Mouse (Mus musculus): ENCODE data around the gene Asah2. TPM values are rescaled to one million over a fixed set of nuclear protein-coding genes. Genes with fewer than 3 reads are reported as not detected.

The Asah2 gene
- polyA plus RNA-seq, 1 experiment from 2014 or later = 1.6 TPM

DNA sequence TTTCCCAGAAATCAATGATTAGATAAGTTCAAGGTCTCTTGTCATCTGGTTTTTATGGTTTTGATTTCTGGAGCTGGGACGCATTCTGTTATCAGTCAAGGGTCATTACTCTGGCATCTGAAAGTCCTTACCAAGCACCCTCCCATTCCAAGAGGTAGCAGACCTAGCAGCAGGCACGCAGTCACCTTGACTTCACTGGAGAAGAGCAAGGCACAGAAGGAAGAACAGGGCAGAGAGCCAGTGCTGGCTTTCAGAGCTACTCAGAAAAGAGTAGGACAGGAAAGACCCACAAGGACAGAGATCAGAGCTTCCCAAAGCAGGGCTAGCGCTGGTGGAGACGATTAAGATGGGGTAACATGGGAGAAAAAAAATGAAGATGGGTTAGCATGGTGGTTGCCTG, 75.1 kb downstream of the Asah2 start:
- 79% methylated on average over 4 of the region's 4 CpGs for WGBS
- H3K9me3 ChIP-seq (ENCODE audit: control insufficient read depth, low read length) = no peaks in the 10 kb centered on the region
- H3K27ac ChIP-seq (ENCODE audit: low read depth, low read length) = no peak overlapping the region

DNA sequence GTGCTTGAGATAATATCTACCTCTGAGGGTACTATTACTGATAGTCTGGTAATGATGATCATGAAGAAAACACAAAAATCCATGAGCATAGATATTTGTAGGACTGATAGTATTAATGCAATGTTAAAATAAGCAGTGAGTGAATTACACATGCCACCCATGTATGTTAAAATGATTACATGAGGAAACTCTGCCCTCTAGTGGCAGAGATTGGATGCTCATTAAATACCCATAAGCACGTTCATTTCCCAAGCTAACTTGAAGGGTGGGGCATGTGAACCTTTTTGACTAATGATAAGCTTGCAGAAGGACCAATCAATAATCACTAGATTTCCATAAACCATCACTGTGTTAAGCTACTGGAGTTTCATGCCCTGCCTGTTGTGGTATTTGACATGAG, 77.6 kb downstream of the Asah2 start:
- no peak for ATAC-seq (ENCODE audit: low FRiP score, low TSS enrichment)
- Histone ChIP-seq H3K27me3 (ENCODE audit: control insufficient read depth, insufficient read depth, low read length) (no peaks in the 10 kb centered on the region), H3K27ac (ENCODE audit: low read depth, low read length) (no peak overlapping the region), H3K9ac (ENCODE audit: low read depth, low read length) (no peak overlapping the region), H3K36me3 (ENCODE audit: control insufficient read depth, insufficient read depth, low read length) (no peaks in the 10 kb centered on the region), H3K4me3 (ENCODE audit: low read length) (no peak overlapping the region), H3K4me1 (ENCODE audit: control insufficient read depth, insufficient read depth, low read length) (no peaks in the 10 kb centered on the region), H3K9me3 (ENCODE audit: control insufficient read depth, low read length) (no peaks in the 10 kb centered on the region), H3K4me2 (replicated peaks; ENCODE audit: low read depth, low read length) (no peak overlapping the region)
- WGBS = 6% methylated on average over 1 of the region's 1 CpGs

More for the DNA sequence above, 75.1 kb downstream of the Asah2 start:
- ATAC-seq (ENCODE audit: low FRiP score, low TSS enrichment) = no peak
- Histone ChIP-seq H3K27me3 (ENCODE audit: control insufficient read depth, insufficient read depth, low read length) (no peaks in the 10 kb centered on the region), H3K4me1 (ENCODE audit: control insufficient read depth, insufficient read depth, low read length) (no peaks in the 10 kb centered on the region), H3K36me3 (ENCODE audit: control insufficient read depth, insufficient read depth, low read length) (no peaks in the 10 kb centered on the region), H3K4me3 (ENCODE audit: low read length) (no peak overlapping the region), H3K4me2 (replicated peaks; ENCODE audit: low read depth, low read length) (no peak overlapping the region), H3K9ac (ENCODE audit: low read depth, low read length) (no peak overlapping the region)

DNA sequence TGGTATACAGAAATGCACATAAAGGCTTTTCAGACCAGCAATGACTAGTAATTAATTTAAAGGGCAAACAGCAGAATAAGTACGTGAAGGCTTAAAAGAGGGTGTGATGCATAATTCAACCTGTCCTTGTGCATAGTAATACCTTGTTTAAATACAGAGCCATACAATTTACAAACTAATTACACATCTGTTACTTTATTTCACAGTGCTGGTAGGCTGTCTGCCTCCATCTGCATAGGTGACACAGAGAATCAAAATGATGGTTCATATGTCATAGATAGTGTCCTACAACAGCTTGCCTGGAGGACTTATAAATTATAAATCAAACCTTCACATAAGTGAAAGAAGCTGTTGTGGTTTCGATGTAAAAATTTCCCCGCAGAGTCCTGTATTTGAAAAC, 82.6 kb downstream of the Asah2 start:
- Histone ChIP-seq H3K4me3 (ENCODE audit: low read length) (no peak overlapping the region), H3K36me3 (ENCODE audit: control insufficient read depth, insufficient read depth, low read length) (no peaks in the 10 kb centered on the region), H3K27ac (ENCODE audit: low read depth, low read length) (no peak overlapping the region), H3K27me3 (ENCODE audit: control insufficient read depth, insufficient read depth, low read length) (no peaks in the 10 kb centered on the region), H3K9me3 (ENCODE audit: control insufficient read depth, low read length) (peaks cover 3% of the 10 kb centered on the region; the same call in 1 of the 2 replicates), H3K4me1 (ENCODE audit: control insufficient read depth, insufficient read depth, low read length) (no peaks in the 10 kb centered on the region), H3K9ac (ENCODE audit: low read depth, low read length) (no peak overlapping the region), H3K4me2 (replicated peaks; ENCODE audit: low read depth, low read length) (no peak overlapping the region)
- no peak for ATAC-seq (ENCODE audit: low FRiP score, low TSS enrichment)
- 88% methylated on average over 3 of the region's 3 CpGs for WGBS

DNA sequence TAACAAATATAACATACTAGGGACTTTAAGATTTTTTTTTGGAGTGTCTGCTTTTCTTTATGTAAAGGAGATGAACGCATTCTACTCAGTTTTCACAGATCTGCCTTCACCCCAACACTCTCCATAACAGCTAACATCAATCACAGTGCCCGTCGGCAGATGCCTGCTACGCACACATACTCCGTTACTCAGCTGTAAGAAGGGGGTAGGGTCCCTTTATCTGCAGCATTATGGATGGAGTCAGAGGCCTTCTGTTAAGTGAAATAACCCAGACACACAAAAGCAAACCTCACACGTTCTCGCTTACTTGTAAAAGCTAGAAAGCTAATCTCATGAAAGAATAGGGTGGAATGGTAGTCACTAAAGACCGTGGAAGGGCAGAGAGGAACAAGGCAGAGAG, 88.3 kb downstream of the Asah2 start:
- no peaks in the 10 kb centered on the region for H3K27me3 ChIP-seq (ENCODE audit: control insufficient read depth, insufficient read depth, low read length)
- peaks cover 7% of the 10 kb centered on the region; the same call in 1 of the 2 replicates for H3K4me1 ChIP-seq (ENCODE audit: control insufficient read depth, insufficient read depth, low read length)
- no peak overlapping the region for H3K4me2 ChIP-seq (replicated peaks; ENCODE audit: low read depth, low read length)
- H3K9ac ChIP-seq (ENCODE audit: low read depth, low read length) = no peak overlapping the region
- H3K9me3 ChIP-seq (ENCODE audit: control insufficient read depth, low read length) = peaks cover 3% of the 10 kb centered on the region; the same call in 1 of the 2 replicates
- H3K4me3 ChIP-seq (ENCODE audit: low read length) = no peak overlapping the region
- 48% methylated on average over 8 of the region's 8 CpGs for WGBS
- no peak overlapping the region for H3K27ac ChIP-seq (ENCODE audit: low read depth, low read length)
- H3K36me3 ChIP-seq (ENCODE audit: control insufficient read depth, insufficient read depth, low read length) = no peaks in the 10 kb centered on the region
- no peak for ATAC-seq (ENCODE audit: low FRiP score, low TSS enrichment)

DNA sequence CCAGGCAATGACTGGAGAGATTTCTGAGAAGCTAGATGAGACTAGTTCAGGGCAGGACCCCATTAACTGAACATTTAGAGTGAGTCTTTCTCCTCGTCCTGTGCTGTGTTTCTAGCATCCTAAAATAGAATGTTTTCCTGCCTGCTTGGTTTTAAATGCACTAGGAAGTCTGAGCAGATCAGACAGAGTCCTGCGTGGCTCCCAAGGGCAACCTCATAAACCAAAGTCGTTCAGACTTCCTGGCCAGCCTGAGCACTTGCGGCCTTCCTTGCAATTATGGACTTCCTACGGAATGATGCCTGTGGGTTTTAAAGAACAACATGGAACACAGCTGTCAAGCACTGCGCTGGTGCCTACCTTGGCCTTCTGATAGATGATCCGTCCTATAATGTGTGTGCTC, 89.4 kb downstream of the Asah2 start:
- Histone ChIP-seq H3K9me3 (ENCODE audit: control insufficient read depth, low read length) (peaks cover 3% of the 10 kb centered on the region; the same call in 1 of the 2 replicates), H3K27me3 (ENCODE audit: control insufficient read depth, insufficient read depth, low read length) (no peaks in the 10 kb centered on the region), H3K4me3 (ENCODE audit: low read length) (no peak overlapping the region), H3K36me3 (ENCODE audit: control insufficient read depth, insufficient read depth, low read length) (no peaks in the 10 kb centered on the region), H3K27ac (ENCODE audit: low read depth, low read length) (peak overlapping the region; percentile 4; the same call in 1 of the 2 replicates), H3K4me2 (replicated peaks; ENCODE audit: low read depth, low read length) (no peak overlapping the region), H3K4me1 (ENCODE audit: control insufficient read depth, insufficient read depth, low read length) (peaks cover 7% of the 10 kb centered on the region; the same call in 1 of the 2 replicates), H3K9ac (ENCODE audit: low read depth, low read length) (no peak overlapping the region)
- no peak for ATAC-seq (ENCODE audit: low FRiP score, low TSS enrichment)
- 31% methylated on average over 7 of the region's 7 CpGs for WGBS

DNA sequence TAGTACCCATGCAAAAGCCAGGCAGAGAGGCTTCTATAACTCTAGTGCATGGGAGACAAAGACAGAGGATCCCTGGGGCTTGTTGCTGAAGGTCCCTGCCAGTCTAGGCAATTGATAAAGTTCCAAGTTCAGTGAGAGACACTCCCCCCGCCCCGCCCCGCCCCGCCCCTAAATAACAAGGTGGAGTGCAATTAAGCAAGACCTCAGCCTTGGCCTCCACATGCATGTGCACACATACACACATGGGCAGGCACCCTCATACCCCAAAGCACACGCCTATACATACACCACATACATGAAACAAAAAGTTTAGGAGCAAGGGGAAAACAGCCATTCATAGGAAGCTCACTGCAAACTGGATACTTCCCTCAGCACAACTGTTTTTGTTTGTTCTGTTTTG, 90.0 kb downstream of the Asah2 start:
- 0 out of 2 replicates have a peak overlapping the region, but pooled peaks have one; percentile 4 for H3K27ac ChIP-seq (ENCODE audit: low read depth, low read length)
- H3K27me3 ChIP-seq (ENCODE audit: control insufficient read depth, insufficient read depth, low read length) = no peaks in the 10 kb centered on the region
- H3K4me3 ChIP-seq (ENCODE audit: low read length) = no peak overlapping the region
- H3K9ac ChIP-seq (ENCODE audit: low read depth, low read length) = no peak overlapping the region
- H3K4me1 ChIP-seq (ENCODE audit: control insufficient read depth, insufficient read depth, low read length) = peaks cover 7% of the 10 kb centered on the region; the same call in 1 of the 2 replicates
- no peaks in the 10 kb centered on the region for H3K36me3 ChIP-seq (ENCODE audit: control insufficient read depth, insufficient read depth, low read length)
- WGBS = 93% methylated on average over 5 of the region's 5 CpGs
- peaks cover 3% of the 10 kb centered on the region; the same call in 1 of the 2 replicates for H3K9me3 ChIP-seq (ENCODE audit: control insufficient read depth, low read length)
- no peak for ATAC-seq (ENCODE audit: low FRiP score, low TSS enrichment)
- H3K4me2 ChIP-seq (replicated peaks; ENCODE audit: low read depth, low read length) = no peak overlapping the region

DNA sequence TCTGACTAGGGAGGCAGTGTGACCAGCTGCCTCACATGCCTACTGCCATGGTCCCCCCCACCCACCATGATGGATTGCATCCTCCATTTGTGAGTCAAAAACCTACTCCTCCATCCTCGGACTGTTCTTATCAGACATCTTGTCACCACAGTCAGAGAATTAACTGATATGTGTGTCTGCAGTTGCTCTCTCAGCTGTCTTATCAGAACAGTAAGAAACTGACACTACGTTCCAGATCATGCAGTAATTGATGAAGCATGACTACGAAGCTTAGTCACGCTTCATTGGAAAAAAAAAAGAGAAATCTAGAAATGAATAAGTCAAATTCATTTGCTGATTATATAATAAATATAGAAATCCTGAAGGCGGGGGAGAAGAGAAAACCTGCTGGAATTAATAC, 105.4 kb downstream of the Asah2 start:
- H3K4me3 ChIP-seq (ENCODE audit: low read length) = no peak overlapping the region
- H3K4me2 ChIP-seq (replicated peaks; ENCODE audit: low read depth, low read length) = no peak overlapping the region
- H3K36me3 ChIP-seq (ENCODE audit: control insufficient read depth, insufficient read depth, low read length) = no peaks in the 10 kb centered on the region
- no peaks in the 10 kb centered on the region for H3K9me3 ChIP-seq (ENCODE audit: control insufficient read depth, low read length)
- no peak for ATAC-seq (ENCODE audit: low FRiP score, low TSS enrichment)
- no peak overlapping the region for H3K9ac ChIP-seq (ENCODE audit: low read depth, low read length)
- H3K4me1 ChIP-seq (ENCODE audit: control insufficient read depth, insufficient read depth, low read length) = no peaks in the 10 kb centered on the region
- no peaks in the 10 kb centered on the region for H3K27me3 ChIP-seq (ENCODE audit: control insufficient read depth, insufficient read depth, low read length)
- 58% methylated on average over 5 of the region's 5 CpGs for WGBS
- H3K27ac ChIP-seq (ENCODE audit: low read depth, low read length) = no peak overlapping the region

DNA sequence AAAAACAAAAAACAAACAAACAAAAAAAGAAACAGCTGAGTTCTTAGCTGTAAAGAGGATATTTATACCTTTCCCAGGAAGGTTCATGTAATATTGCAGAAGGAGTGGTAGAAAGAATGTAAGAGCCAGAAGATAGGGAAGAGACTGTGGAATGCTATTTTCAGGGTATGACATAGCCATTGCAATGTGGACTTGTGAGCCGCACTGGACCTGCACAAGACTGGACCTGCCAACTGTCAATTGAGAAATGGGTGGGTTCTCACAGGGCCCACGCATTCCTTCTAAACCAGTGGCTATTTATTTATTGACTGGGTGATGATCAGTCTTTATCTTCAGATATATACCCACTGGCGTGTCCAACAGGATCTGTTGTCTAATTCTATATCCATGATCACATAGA, 111.1 kb downstream of the Asah2 start:
- Histone ChIP-seq H3K9me3 (ENCODE audit: control insufficient read depth, low read length) (no peaks in the 10 kb centered on the region), H3K9ac (ENCODE audit: low read depth, low read length) (no peak overlapping the region), H3K27me3 (ENCODE audit: control insufficient read depth, insufficient read depth, low read length) (no peaks in the 10 kb centered on the region), H3K4me3 (ENCODE audit: low read length) (no peak overlapping the region), H3K27ac (ENCODE audit: low read depth, low read length) (no peak overlapping the region), H3K4me1 (ENCODE audit: control insufficient read depth, insufficient read depth, low read length) (no peaks in the 10 kb centered on the region), H3K36me3 (ENCODE audit: control insufficient read depth, insufficient read depth, low read length) (no peaks in the 10 kb centered on the region), H3K4me2 (replicated peaks; ENCODE audit: low read depth, low read length) (no peak overlapping the region)
- WGBS = 96% methylated on average over 3 of the region's 3 CpGs
- ATAC-seq (ENCODE audit: low FRiP score, low TSS enrichment) = no peak

DNA sequence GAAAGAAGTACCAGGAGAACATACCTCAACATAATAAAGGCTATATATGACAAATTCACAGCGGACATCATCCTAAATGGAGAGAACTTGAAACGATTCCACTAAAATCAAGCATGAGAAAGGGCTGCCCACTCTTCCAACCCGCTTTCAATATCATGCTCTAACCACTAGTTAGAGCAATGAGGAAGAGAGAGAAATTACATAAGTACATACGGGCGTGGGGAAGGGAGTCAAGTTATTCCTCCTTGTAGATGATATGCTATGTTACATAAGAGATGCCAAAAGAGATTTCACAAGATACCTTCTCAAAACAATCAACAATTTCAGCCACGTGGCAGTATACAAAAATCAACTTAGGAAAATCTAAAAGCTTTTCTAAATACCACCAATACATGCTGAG, 117.0 kb downstream of the Asah2 start:
- Histone ChIP-seq H3K27me3 (ENCODE audit: control insufficient read depth, insufficient read depth, low read length) (no peaks in the 10 kb centered on the region), H3K9me3 (ENCODE audit: control insufficient read depth, low read length) (no peaks in the 10 kb centered on the region), H3K36me3 (ENCODE audit: control insufficient read depth, insufficient read depth, low read length) (no peaks in the 10 kb centered on the region), H3K9ac (ENCODE audit: low read depth, low read length) (no peak overlapping the region), H3K27ac (ENCODE audit: low read depth, low read length) (no peak overlapping the region), H3K4me2 (replicated peaks; ENCODE audit: low read depth, low read length) (no peak overlapping the region), H3K4me3 (ENCODE audit: low read length) (no peak overlapping the region), H3K4me1 (ENCODE audit: control insufficient read depth, insufficient read depth, low read length) (no peaks in the 10 kb centered on the region)
- no peak for ATAC-seq (ENCODE audit: low FRiP score, low TSS enrichment)
- 91% methylated on average over 6 of the region's 6 CpGs for WGBS
